Mouse (Mus musculus): ENCODE measurements at regions not wholly inside any gene's neighbourhood (a gene's known extent, or its start where the extent isn't known, plus 50 kb on each side); places are given as distances from the start of the nearest gene placed in this dataset.

DNA sequence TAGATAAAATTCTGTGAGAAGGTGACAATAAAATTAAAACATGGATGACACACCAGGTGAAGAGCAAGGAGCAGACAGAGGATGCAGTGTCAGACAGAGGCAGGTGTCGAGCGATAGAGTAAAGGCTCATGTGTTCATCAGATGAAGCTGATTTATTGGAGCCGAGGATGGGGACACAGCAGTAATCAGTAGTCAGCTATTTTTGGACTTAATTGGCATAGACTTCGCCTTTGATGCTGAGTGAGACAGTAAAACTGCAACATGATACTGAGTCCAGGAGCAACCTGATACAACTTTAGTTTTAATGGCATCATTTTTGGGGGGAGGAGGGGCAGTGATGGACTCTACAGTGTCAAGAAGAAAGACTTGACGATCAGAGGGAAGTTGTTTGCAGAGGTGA is 272.6 kb upstream of the Spock3 start:
- CTCF ChIA-PET, result no interaction called here
- H3K27me3 ChIP-seq, result no peaks in the 10 kb centered on the region
- no peak for TF ChIP-seq CTCF (IDR thresholded peaks at IDR 0.05)
- POLR2A ChIA-PET, result no interaction called here
- in situ Hi-C loops (cut with MboI; ENCODE audit: low pct_unique_long_range_greater_than_20kb), result no loop called here
- no peak for ATAC-seq
- DNase-seq (ENCODE audit: low read depth, low spot score), result no peak

DNA sequence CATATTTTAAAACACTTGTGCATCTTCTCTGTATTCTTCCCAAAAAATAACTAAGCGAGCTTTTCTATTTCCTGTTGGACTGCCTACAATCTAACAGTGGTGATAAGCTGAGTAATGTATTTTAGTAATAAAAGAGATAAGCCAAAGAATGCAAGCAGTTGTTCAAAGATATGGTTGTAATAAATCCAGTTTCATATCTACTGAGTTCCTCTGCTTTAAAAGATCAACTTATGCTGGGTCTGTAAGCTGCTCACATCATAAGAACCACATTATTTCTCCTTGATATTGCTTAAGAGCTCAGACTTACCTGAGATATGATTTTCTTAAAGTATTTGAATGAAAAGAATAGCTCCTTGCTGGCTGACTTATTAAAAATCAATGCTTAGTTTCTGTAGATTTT is 266.6 kb upstream of the Spock3 start:
- DNase-seq (ENCODE audit: low read depth, low spot score), result no peak
- H3K27me3 ChIP-seq, result no peaks in the 10 kb centered on the region
- in situ Hi-C loops (cut with MboI; ENCODE audit: low pct_unique_long_range_greater_than_20kb), result no loop called here
- CTCF ChIA-PET, result interaction anchor here (1.0 kb wide), 1 partner anchor 38 kb away, joined by 3 read pairs; no protein-coding TSS in a partner anchor
- POLR2A ChIA-PET, result no interaction called here
- TF ChIP-seq CTCF (IDR thresholded peaks at IDR 0.05), result no peak
- ATAC-seq, result no peak

DNA sequence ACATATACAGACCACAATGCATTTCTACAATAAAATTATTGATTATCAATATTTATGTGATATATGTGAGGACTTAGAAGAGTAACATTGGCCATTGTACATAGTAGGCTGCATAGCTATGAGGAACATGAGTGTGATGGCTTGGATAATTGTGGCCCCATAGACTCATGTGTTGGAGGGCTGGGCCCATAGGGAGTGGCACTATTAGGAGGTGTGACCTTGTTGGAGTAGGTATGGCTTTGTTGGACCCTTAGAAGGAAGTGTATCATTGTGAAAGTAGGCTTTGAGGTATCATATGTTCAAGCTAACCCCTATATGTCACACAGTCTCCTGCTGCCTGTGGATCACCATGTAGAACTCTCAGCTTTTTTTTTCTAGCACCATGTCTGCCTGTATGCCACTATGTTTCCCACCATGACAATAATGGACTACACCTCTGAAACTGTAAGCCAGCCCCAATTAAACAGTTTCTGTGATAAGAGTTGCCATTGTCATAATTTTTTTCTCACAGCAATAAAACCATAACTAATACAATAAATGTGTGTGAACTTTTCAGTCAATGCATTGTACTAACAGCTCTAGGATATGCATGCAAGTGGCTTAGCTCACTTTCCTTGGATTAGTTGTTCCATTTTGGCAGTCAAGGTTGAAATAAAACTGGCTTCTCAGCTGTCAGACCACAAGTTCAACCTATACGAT is 265.3 kb upstream of the Spock3 start:
- no peak for ATAC-seq
- no peak for TF ChIP-seq CTCF (IDR thresholded peaks at IDR 0.05)
- H3K27me3 ChIP-seq, result no peaks in the 10 kb centered on the region
- ChIA-PET CTCF (no interaction called here), POLR2A (no interaction called here)
- no peak for DNase-seq (ENCODE audit: low read depth, low spot score)
- in situ Hi-C loops (cut with MboI; ENCODE audit: low pct_unique_long_range_greater_than_20kb), result no loop called here

DNA sequence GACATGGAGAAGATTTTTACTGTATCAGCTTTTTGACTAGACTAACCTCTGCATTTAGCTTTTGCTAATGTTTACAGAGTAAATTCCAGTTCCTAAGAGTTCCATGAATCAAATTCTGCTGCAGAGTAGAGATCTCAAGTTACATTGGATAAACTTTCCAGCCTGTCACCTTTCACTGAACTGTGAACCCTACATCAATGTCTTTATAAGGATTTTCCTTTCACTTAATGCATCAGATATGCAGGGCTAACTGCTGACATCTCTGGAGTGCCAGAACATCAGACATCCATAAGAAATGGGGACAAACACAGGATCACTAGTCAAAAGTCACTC is 264.8 kb upstream of the Spock3 start:
- POLR2A ChIA-PET, result no interaction called here
- CTCF ChIA-PET, result no interaction called here
- ATAC-seq (no peak), DNase-seq (ENCODE audit: low read depth, low spot score) (no peak)
- in situ Hi-C loops (cut with MboI; ENCODE audit: low pct_unique_long_range_greater_than_20kb), result no loop called here
- TF ChIP-seq CTCF (IDR thresholded peaks at IDR 0.05), result no peak
- H3K27me3 ChIP-seq, result no peaks in the 10 kb centered on the region
